Mouse (Mus musculus): ENCODE results near the gene Usp3. TPM values are rescaled to one million over a fixed set of nuclear protein-coding genes. Genes with fewer than 3 reads are reported as not detected.
A peak's percentile ranks its signal among the peaks of the same experiment; 100 is the strongest.

The Usp3 gene
- polyA plus RNA-seq, 1 experiment from 2014 or later = 57.1 TPM

DNA sequence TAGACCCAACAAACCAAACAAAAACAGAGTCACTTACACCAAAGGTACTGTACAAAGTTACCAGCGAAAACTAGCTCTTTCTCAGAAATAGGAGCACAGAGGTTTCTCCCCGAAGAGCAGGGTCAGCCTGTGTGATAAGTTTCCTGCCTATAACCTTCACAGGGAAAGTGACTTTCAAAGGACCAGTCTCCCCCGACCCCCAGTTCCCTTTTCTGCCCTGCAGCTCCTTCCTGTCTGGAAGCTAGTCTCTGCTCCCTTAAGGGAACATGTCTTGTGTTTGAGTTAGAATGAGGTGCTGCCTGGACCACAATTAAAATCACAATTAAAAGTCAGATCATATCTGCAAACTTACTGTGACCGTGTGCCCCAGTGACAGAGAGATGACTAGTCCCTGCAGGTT is 23.9 kb upstream of the Usp3 start:
- WGBS = 62% methylated on average over 4 of the region's 4 CpGs
- Histone ChIP-seq H3K4me2 (no peak overlapping the region), H3K36me3 (no peaks in the 10 kb centered on the region), H3K27me3 (no peaks in the 10 kb centered on the region), H3K4me1 (peaks cover 37% of the 10 kb centered on the region), H3K27ac (no peak overlapping the region), H3K9me3 (no peaks in the 10 kb centered on the region), H3K4me3 (no peak overlapping the region), H3K9ac (no peak overlapping the region)
- no peak for ATAC-seq (ENCODE audit: borderline replicate concordance, extremely low read depth, low FRiP score, low TSS enrichment)

DNA sequence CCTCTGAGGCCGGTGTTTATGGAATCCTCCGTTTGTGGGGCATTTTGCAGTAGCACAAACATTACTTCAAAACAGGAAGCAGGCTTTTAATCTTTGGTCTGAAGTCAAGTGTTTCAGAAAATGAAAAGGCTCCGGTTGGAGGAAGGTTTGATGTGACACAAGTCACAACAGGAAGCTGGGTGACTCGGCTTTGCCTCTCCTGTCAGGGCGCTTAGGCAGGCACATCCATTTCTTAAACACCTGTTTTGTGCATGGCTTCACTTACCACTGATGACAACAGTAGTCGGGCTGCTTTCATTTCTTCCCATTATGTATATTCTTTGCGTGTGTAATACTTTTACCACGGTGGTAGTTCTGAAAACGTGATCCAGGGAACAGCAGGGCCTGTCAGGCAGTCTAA is 22.2 kb upstream of the Usp3 start:
- Histone ChIP-seq H3K4me1 (peaks cover 25% of the 10 kb centered on the region), H3K36me3 (no peaks in the 10 kb centered on the region), H3K9ac (no peak overlapping the region), H3K27ac (no peak overlapping the region), H3K9me3 (no peaks in the 10 kb centered on the region), H3K27me3 (no peaks in the 10 kb centered on the region), H3K4me3 (no peak overlapping the region), H3K4me2 (no peak overlapping the region)
- WGBS = 42% methylated on average over 9 of the region's 9 CpGs
- no peak for ATAC-seq (ENCODE audit: borderline replicate concordance, extremely low read depth, low FRiP score, low TSS enrichment)

DNA sequence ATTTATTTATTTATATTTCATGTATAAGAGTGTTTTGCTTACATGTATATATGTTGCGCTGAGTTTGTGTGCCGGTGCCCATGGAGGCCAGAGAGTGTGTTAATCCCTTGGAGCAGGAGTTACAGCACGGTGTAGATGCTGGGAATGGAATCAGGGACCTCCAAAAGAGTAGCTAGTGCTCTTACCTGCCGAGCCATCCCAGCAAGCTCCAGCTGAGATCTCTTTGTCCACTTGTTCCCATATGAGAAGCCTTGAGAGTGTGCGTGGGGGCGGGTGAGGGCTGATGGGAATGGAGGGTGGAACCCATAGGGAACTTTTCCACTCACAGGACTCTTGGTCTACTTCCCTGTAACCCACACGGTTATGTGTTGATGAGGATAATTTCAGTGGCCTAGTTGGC is 21.6 kb upstream of the Usp3 start:
- H3K9me3 ChIP-seq = no peaks in the 10 kb centered on the region
- no peak overlapping the region for H3K4me2 ChIP-seq
- no peak overlapping the region for H3K27ac ChIP-seq
- no peaks in the 10 kb centered on the region for H3K36me3 ChIP-seq
- no peak overlapping the region for H3K9ac ChIP-seq
- no peaks in the 10 kb centered on the region for H3K27me3 ChIP-seq
- 75% methylated on average over 7 of the region's 7 CpGs for WGBS
- peaks cover 19% of the 10 kb centered on the region for H3K4me1 ChIP-seq
- H3K4me3 ChIP-seq = no peak overlapping the region
- ATAC-seq (ENCODE audit: borderline replicate concordance, extremely low read depth, low FRiP score, low TSS enrichment) = no peak

DNA sequence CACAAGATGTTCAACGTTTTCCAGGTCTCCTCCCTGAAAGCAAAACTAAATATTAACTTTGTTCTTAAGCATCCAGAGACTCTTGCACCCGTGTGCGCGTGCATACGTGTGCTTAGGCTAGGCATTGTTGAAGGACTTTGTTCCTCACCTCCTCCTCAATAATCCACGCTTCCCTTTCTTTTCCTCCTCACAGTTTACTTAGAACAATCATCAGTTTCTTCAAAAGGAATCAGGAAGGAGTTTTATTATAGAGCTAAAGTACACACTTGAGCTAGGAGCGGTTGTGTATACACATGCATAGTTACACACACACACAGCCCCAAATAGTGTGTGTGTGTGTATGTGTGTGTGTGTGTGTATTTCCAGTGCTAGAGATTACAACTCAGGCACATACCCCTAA is 20.7 kb upstream of the Usp3 start:
- H3K27ac ChIP-seq = peak overlapping the region; percentile 54
- H3K4me2 ChIP-seq = no peak overlapping the region
- ATAC-seq (ENCODE audit: borderline replicate concordance, extremely low read depth, low FRiP score, low TSS enrichment) = no peak
- H3K4me3 ChIP-seq = no peak overlapping the region
- H3K9me3 ChIP-seq = no peaks in the 10 kb centered on the region
- WGBS = 35% methylated on average over 7 of the region's 7 CpGs
- H3K4me1 ChIP-seq = peaks cover 19% of the 10 kb centered on the region
- no peaks in the 10 kb centered on the region for H3K36me3 ChIP-seq
- no peaks in the 10 kb centered on the region for H3K27me3 ChIP-seq
- H3K9ac ChIP-seq = no peak overlapping the region

DNA sequence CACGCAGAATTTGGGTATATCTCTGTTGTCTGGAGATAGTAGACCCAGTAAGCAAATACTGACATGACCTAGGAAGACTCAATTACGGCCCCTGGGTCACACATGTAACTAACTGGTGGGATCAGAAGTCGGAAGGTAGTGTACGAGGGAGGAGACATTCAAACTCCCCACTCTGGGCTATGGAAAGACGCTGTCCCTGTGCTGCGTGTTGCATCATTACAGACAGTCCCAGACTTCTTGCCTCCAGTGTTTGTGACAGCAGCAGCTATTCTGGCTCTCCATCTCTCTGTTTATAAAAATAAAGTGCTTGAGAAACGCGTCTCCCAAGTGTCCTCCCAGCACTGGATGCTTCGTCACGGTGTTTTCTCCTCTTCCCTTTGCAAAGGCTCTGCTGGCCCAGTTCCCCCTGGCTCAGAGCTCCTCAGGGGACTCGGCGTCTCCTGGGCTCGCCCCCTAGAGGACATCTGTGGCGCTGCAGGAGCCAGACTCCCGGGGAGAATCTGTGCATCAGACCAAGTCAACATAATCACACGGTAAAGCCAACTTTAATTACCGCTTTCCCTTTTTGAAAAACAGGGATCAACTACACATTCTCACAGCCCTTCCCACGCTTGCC is 18.6 kb upstream of the Usp3 start:
- Histone ChIP-seq H3K36me3 (no peaks in the 10 kb centered on the region), H3K9ac (no peak overlapping the region), H3K4me2 (peak overlapping the region; percentile 43), H3K9me3 (no peaks in the 10 kb centered on the region), H3K4me1 (peaks cover 19% of the 10 kb centered on the region), H3K27ac (no peak overlapping the region), H3K27me3 (no peaks in the 10 kb centered on the region), H3K4me3 (no peak overlapping the region)
- peak; percentile 82 for ATAC-seq (ENCODE audit: borderline replicate concordance, extremely low read depth, low FRiP score, low TSS enrichment)
- 18% methylated on average over 18 of the region's 18 CpGs for WGBS

DNA sequence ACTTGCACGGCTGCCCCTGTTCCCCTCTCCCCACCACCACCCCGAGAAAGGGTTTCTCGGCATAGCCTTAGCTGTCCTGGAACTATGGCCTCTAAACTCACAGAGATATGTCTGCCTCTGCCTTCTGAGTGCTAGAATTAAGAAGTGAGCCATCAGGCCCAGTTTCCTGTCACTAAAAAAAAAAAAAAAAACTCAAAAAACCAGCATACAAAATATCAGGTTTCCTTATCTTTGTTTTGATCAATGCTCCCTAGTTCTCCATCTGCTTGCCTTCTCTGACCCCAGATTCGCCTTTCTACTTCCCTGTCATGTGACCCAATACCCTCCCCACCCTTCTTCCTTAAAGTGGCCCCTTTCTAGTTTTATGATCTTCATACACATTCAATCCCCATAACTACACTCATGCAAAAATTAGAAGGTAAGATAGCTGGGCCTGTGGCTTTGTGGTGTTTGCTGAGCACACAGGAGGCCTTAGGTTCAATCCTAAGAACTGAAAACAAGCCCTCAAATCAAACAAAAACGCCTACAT is 15.9 kb upstream of the Usp3 start:
- Histone ChIP-seq H3K9me3 (no peaks in the 10 kb centered on the region), H3K36me3 (no peaks in the 10 kb centered on the region), H3K27ac (no peak overlapping the region), H3K4me3 (no peak overlapping the region), H3K9ac (no peak overlapping the region), H3K4me2 (no peak overlapping the region), H3K27me3 (no peaks in the 10 kb centered on the region), H3K4me1 (peaks cover 17% of the 10 kb centered on the region; the same call in 1 of the 2 replicates)
- no peak for ATAC-seq (ENCODE audit: borderline replicate concordance, extremely low read depth, low FRiP score, low TSS enrichment)
- 70% methylated on average over 5 of the region's 5 CpGs for WGBS

DNA sequence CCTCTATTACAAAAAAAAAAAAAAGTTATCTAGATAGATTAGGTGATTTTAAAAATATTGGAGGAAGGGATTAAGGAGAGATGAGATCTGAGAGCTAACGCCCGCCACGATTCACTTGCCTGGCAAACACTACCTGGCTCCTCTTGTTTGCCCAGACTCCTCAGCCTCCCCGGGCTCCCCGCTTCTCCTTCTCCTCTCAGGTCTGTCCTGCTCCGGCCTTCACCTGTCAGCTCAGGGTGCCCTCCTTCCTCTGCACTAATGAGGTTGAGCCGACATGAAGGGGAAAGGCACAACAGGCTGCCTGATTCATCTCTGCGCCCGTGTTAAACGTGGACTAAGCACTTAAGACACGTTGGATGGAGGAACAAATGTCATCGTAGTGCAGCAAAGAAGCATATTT is 13.9 kb upstream of the Usp3 start:
- Histone ChIP-seq H3K9ac (no peak overlapping the region), H3K4me1 (peaks cover 8% of the 10 kb centered on the region; the same call in 1 of the 2 replicates), H3K9me3 (no peaks in the 10 kb centered on the region), H3K27me3 (no peaks in the 10 kb centered on the region), H3K4me2 (peak overlapping the region; percentile 49), H3K36me3 (no peaks in the 10 kb centered on the region), H3K27ac (peak overlapping the region; percentile 65; the same call in 1 of the 2 replicates), H3K4me3 (peak overlapping the region; percentile 8; the same call in 1 of the 2 replicates)
- no peak for ATAC-seq (ENCODE audit: borderline replicate concordance, extremely low read depth, low FRiP score, low TSS enrichment)
- 35% methylated on average over 12 of the region's 12 CpGs for WGBS

DNA sequence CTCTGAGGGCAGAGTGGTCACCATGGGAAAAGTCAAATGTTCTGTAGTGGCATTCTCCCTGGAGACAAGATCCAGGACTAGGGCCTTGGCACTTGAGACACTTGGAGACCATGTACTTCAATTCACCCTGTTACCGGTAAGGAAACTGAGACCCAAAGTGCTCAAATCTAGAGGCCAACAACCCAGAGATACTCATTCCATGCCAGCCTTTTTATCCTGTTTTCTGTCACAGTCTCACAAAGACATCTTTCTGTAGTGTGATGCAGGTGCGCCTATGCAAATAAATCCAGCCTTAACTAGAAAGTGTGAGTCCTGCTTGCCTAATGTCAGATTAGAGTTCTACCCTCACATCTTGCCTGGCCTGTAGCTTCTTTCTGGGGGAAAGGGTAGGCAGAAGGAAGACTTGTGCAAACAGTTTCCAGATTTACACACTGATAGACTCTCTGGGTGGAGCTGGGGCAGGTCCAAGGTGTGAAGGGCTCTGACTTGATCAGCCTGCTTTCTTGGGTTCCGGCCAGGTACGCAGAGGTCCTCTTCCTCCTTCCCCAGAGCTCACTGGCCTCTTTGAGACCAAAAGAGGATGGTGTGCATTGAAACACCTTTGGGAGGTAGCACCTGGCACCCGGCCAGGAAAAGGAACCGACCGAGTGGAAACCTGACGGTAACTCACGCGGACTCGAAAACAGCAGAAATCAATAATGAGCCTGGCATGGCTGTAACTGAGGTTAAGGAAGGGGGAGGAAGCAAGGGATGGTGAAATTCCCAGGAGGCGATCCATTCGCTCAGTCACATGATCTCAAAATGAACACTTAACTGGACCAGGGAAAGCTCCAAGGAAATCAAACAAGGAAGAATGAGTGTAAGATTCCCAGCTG is 13.2 kb upstream of the Usp3 start:
- no peaks in the 10 kb centered on the region for H3K36me3 ChIP-seq
- ATAC-seq (ENCODE audit: borderline replicate concordance, extremely low read depth, low FRiP score, low TSS enrichment) = 0 out of 2 replicates have a peak, but pooled peaks have one; percentile 27
- H3K9me3 ChIP-seq = no peaks in the 10 kb centered on the region
- peak overlapping the region; percentile 65 for H3K27ac ChIP-seq
- WGBS = 43% methylated on average over 13 of the region's 13 CpGs
- no peak overlapping the region for H3K9ac ChIP-seq
- H3K4me1 ChIP-seq = peaks cover 4% of the 10 kb centered on the region; the same call in 1 of the 2 replicates
- no peaks in the 10 kb centered on the region for H3K27me3 ChIP-seq
- H3K4me2 ChIP-seq = peak overlapping the region; percentile 49
- H3K4me3 ChIP-seq = peak overlapping the region; percentile 18

DNA sequence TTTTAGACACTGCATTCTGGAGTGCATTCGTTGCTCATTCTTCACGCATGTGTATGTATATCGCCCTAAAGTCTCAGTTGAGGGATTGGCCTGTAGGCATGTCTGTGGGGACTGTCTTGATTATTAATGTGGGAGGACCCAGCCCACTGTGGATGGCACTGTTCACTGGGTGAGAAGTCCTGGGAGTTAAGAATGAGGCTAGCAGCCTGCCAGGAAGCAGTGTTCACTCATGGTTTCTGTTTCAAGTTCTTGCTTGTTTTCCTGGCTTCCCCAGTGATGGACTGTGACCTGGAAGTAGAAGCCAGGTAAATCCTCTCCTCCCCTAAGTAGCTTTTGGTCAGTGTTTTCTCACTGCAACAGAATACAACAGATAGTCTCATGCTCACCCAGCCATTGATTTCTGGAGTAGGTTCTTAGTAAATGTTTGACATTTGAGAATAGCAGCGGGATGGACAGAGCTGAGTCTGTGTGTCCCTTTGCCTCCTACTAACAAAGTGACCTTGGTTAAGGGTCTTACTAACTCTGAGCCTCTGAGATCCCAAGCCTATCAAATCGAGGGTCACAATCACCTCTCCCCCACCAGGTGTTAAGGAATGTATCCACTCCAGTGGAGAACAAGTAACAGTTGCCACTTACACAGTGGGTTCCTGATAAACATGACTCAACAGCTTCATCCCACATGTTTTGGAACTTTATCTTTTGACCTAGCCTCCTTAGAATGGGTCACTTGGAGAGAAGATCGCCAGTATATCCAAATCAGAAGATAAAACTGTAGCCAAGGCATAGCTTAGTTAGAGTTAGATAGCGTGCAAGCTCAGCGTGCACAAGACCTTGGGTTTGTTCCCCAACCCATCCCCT is 11.6 kb upstream of the Usp3 start:
- WGBS = 74% methylated on average over 8 of the region's 8 CpGs
- Histone ChIP-seq H3K9me3 (no peaks in the 10 kb centered on the region), H3K36me3 (no peaks in the 10 kb centered on the region), H3K4me2 (no peak overlapping the region), H3K4me1 (peaks cover 4% of the 10 kb centered on the region; the same call in 1 of the 2 replicates), H3K4me3 (no peak overlapping the region), H3K27ac (no peak overlapping the region), H3K27me3 (no peaks in the 10 kb centered on the region), H3K9ac (no peak overlapping the region)
- no peak for ATAC-seq (ENCODE audit: borderline replicate concordance, extremely low read depth, low FRiP score, low TSS enrichment)

DNA sequence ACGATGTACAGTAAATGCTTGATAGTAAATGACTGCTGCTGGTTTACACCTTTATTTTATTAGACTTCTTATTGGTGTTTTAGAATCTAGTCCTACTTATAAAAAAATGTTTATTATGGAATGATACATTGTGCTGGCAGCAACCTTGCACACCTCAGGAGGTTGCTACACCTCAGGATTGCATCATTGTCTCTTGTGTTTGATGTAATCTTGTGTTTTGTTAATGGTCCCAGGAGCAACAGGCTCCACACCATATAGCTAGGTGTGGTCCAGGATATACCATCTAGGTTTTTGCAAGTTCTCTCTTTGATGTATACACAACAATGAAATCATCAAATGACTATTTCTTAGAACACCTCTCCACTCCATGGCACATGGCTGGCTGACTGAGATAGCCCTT is 11.0 kb upstream of the Usp3 start:
- no peak for ATAC-seq (ENCODE audit: borderline replicate concordance, extremely low read depth, low FRiP score, low TSS enrichment)
- 72% methylated on average over 1 of the region's 1 CpGs for WGBS

DNA sequence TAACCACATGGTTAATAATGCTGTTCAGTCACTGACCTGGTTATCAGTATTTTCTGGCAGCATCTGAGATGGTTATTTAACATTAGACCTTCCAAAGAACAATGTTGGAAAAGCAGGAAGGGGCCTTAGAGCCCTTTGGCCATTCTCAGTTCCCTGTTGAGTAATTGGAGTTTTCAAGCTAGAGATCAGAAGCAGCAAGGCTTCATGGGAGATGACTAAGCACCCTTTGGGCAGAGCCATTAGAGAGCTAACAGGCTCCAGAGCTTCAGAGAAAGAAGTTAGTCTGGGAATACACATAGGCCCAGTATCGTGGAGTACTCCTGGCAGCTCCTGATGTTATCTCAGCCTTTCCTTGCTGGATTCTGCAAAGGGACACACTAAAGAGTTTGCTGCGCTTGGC is 8.1 kb upstream of the Usp3 start:
- H3K4me2 ChIP-seq = no peak overlapping the region
- no peak for ATAC-seq (ENCODE audit: borderline replicate concordance, extremely low read depth, low FRiP score, low TSS enrichment)
- no peak overlapping the region for H3K27ac ChIP-seq
- no peak overlapping the region for H3K9ac ChIP-seq
- no peaks in the 10 kb centered on the region for H3K36me3 ChIP-seq
- 60% methylated on average over 2 of the region's 2 CpGs for WGBS
- H3K9me3 ChIP-seq = no peaks in the 10 kb centered on the region
- H3K4me1 ChIP-seq = peaks cover 4% of the 10 kb centered on the region; the same call in 1 of the 2 replicates
- H3K27me3 ChIP-seq = no peaks in the 10 kb centered on the region
- H3K4me3 ChIP-seq = no peak overlapping the region

More for the DNA sequence above, 11.0 kb upstream of the Usp3 start:
- H3K9ac ChIP-seq = no peak overlapping the region
- H3K4me2 ChIP-seq = no peak overlapping the region
- H3K4me1 ChIP-seq = peaks cover 4% of the 10 kb centered on the region; the same call in 1 of the 2 replicates
- no peaks in the 10 kb centered on the region for H3K27me3 ChIP-seq
- no peak overlapping the region for H3K27ac ChIP-seq
- H3K36me3 ChIP-seq = no peaks in the 10 kb centered on the region
- no peaks in the 10 kb centered on the region for H3K9me3 ChIP-seq
- no peak overlapping the region for H3K4me3 ChIP-seq
